Comparison of ENCODE assay signal across 8 mouse cellular contexts in genomic region chr10:60760377-60760776, GRCm38 (mm10). TPM values are rescaled to one million over a fixed set of nuclear protein-coding genes. Genes with fewer than 3 reads are reported as not detected.
A peak's percentile ranks its signal among the peaks of the same experiment; 100 is the strongest.
DNase-seq lines count a peak whose midpoint lies in the region; ATAC-seq lines count a peak whose summit lies in the region.

No protein-coding gene starts in this region.

- no peaks in the 10 kb centered on the region for H3K36me3 ChIP-seq in hindbrain, embryonic 11.5 days (ENCODE audit: control insufficient read depth, insufficient read depth, low read length)
- H3K36me3 ChIP-seq in lung, embryonic 16.5 days (ENCODE audit: control insufficient read depth, insufficient read depth, low read length), result no peaks in the 10 kb centered on the region; the same call in 1 of the 2 replicates

- H3K27me3 ChIP-seq in hindbrain, embryonic 11.5 days (ENCODE audit: control insufficient read depth, insufficient read depth, low read length), result no peaks in the 10 kb centered on the region
- H3K27me3 ChIP-seq in lung, embryonic 16.5 days (ENCODE audit: control insufficient read depth, insufficient read depth, low read depth, low read length), result no peaks in the 10 kb centered on the region

- no peak overlapping the region for H3K9ac ChIP-seq in hindbrain, embryonic 11.5 days (ENCODE audit: low read depth, low read length)
- no peak overlapping the region for H3K9ac ChIP-seq in lung, embryonic 16.5 days (ENCODE audit: low read length)

- 5% methylated on average over 14 of the region's 14 CpGs for WGBS in hindbrain, embryonic 11.5 days
- 4% methylated on average over 14 of the region's 14 CpGs for WGBS in lung, embryonic 16.5 days

- H3K4me2 ChIP-seq in hindbrain, embryonic 11.5 days (replicated peaks; ENCODE audit: low read depth, low read length), result no peak overlapping the region
- no peak overlapping the region for H3K4me2 ChIP-seq in lung, embryonic 16.5 days (ENCODE audit: low read depth, low read length)

- H3K9me3 ChIP-seq in hindbrain, embryonic 11.5 days (ENCODE audit: control insufficient read depth, low read length), result no peaks in the 10 kb centered on the region
- no peaks in the 10 kb centered on the region; the same call in 1 of the 2 replicates for H3K9me3 ChIP-seq in lung, embryonic 16.5 days (ENCODE audit: control insufficient read depth, low read length)

- no peaks in the 10 kb centered on the region for H3K4me1 ChIP-seq in hindbrain, embryonic 11.5 days (replicated peaks; ENCODE audit: control insufficient read depth, insufficient read depth, low read length)
- no peaks in the 10 kb centered on the region for H3K4me1 ChIP-seq in lung, embryonic 16.5 days (replicated peaks; ENCODE audit: control insufficient read depth, insufficient read depth, low read length)

- no peak overlapping the region for H3K27ac ChIP-seq in hindbrain, embryonic 11.5 days (ENCODE audit: low read depth, low read length)
- H3K27ac ChIP-seq in lung, embryonic 16.5 days (ENCODE audit: low read length), result no peak overlapping the region

- peak; percentile 98 for DNase-seq in NIH3T3 (ENCODE audit: low read depth)
- peak; percentile 98 to 99 for DNase-seq in cerebellum, postnatal 10 days
- peak; percentile 81 to 89 for DNase-seq in frontal cortex, postnatal 10 days (ENCODE audit: low spot score in 2 of 2)
- DNase-seq in hindbrain, embryonic 11.5 days (ENCODE audit: low spot score), result peak; percentile 97
- DNase-seq in layer of hippocampus, adult 9-11 months, result peak; percentile 95
- peak; percentile 88 for DNase-seq in ovary, postnatal 14 days (ENCODE audit: low spot score)
- DNase-seq in thymus, postnatal 10 days (ENCODE audit: low spot score in 2 of 2), result peak; percentile 83 to 94

- ATAC-seq in hindbrain, embryonic 11.5 days (ENCODE audit: low FRiP score), result peak; percentile 71; the same call in 1 of the 2 replicates
- peak; percentile 84 for ATAC-seq in lung, embryonic 16.5 days (ENCODE audit: low read depth)

- no peak overlapping the region for H3K4me3 ChIP-seq in hindbrain, embryonic 11.5 days (ENCODE audit: low read depth, low read length)
- no peak overlapping the region for H3K4me3 ChIP-seq in lung, embryonic 16.5 days (ENCODE audit: low read length)

RNA-seq across cellular contexts. Expression of gene Slc29a3, which starts 7.8 kb away (rescaled TPM):
- 7.2 and 7.7 TPM in 2 replicates for polyA plus RNA-seq in hindbrain, embryonic 11.5 days (2014; fragmentation: Nextera tagmentation; extraction: Ambion mirVana)
- polyA plus RNA-seq in lung, embryonic 16.5 days (2015; fragmentation: Nextera tagmentation; extraction: Ambion mirVana), result 8.9 and 10.2 TPM in 2 replicates
